Mouse (Mus musculus) subcutaneous adipose tissue, adult 2 months (tissue): ENCODE results near the gene Supt5. TPM values are rescaled to one million over a fixed set of nuclear protein-coding genes. Genes with fewer than 3 reads are reported as not detected.

Experiments
- polyA plus RNA-seq: library from polyadenylated mRNA; depleted of rRNA; stranded (reverse); fragments of >200 nt; gene quantifications from 2 replicates; pipeline ENCODE4 v1.2.3, GENCODE M21; 2012; ENCODE audit warnings: low replicate concordance; rRNA removed

Gene Supt5
- polyA plus RNA-seq: 92.2 and 125 TPM in 2 replicates

DNA sequence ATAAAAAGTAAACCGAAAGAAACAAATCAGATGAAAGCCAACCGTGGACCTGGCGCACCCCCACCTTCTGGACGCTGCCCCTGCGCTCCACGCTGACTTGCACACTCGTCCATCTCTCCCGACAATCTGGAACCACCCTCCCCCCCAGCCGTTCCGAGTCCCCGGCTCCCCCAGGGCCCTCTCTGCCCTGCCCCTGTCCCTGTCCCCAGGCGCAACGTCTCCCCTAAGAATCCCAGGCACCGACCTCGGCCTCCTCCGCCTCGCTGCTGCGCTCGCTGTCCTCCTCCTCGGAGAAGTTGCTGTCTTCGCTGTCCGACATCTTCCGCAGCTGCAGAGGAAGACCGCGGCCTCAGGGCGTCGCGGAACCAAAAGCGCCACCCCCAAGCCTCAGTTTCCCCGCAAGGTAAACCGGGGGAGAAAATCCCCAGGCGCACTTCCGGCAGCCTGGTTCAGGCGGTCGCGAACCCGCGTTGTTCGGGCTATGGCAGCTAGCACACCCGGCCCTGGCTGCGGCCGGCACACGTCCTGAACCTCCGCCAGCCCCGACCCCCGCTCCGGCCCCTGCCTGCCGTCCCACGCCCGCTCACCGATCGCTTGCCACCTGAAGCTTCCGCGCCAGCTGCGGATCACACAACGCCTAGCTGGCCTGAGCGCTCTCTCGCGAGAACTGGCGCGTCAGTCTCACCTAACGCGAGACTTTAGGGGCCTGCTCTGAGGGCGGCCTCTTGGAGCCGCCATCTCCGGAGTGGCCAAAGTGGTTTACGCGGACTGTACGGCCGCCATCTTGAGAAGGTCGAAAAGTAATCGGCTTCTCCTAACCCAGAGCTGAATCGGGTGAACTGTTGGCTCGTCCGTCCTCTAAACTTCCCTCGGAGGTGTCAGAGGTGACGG lies at the start of gene Supt5:
Gene Supt5 (minus strand): TSS at position 639 of the 891 bp plus-strand sequence.

DNA sequence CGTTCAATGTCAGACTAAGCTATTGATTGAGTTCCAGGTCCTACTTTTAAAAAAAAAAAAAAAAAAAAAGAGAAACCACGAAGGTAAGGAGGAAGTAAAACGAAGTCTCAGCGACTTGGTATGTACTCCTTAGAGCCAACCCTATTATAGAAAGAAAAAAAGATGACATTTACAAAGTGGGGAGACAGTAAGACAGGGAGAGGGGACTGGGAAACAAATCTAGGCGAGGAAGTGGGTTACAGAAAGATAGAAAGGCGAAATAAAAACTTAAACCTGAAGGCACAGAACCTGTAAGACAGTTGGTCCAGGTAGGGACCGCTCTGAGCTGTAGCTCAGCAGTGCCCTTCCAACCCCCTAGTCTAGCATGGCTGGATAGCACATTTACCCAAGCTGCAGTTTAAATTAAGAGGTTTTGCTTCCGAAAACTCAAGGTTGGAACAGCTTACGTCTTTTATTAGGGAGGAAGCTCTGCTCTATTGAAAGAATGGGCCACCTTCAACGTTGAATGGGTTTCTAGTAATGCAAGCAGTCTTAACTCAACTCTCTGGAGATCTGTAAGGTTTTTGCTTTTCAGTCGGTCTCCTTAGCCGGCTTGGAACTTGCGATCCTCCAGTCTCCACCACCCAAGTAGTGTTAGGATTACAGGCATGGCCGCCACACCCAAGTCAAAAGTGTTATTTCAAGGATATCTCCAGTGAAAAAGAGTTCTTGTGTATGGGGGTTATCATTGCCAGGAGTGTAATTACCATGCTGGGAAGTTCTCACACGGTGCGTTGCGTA lies 41.9 kb upstream of the Supt5 start, which contains the start of gene Zfp36:
Gene Zfp36 (minus strand): TSS at position 17 of the 780 bp plus-strand sequence.

GRCm38 (mm10) chr7:28372251-28373108 lies 33.9 kb upstream of the Supt5 start, which contains the start of gene Plekhg2:
Gene Plekhg2, minus strand, starts transcription at chr7:28372599.

GRCm38 (mm10) chr7:28350155-28350883 lies 11.8 kb upstream of the Supt5 start, which contains the start of gene Rps16:
Gene Rps16, plus strand, starts transcription at chr7:28350652.

GRCm38 (mm10) chr7:28311926-28312543 lies 26.5 kb downstream of the Supt5 start, which contains the start of gene Timm50:
Gene Timm50, minus strand, starts transcription at chr7:28312072.

GRCm38 (mm10) chr7:28301616-28302433 lies 36.7 kb downstream of the Supt5 start, which contains the start of gene Dll3:
Gene Dll3, minus strand, starts transcription at chr7:28302238.

DNA sequence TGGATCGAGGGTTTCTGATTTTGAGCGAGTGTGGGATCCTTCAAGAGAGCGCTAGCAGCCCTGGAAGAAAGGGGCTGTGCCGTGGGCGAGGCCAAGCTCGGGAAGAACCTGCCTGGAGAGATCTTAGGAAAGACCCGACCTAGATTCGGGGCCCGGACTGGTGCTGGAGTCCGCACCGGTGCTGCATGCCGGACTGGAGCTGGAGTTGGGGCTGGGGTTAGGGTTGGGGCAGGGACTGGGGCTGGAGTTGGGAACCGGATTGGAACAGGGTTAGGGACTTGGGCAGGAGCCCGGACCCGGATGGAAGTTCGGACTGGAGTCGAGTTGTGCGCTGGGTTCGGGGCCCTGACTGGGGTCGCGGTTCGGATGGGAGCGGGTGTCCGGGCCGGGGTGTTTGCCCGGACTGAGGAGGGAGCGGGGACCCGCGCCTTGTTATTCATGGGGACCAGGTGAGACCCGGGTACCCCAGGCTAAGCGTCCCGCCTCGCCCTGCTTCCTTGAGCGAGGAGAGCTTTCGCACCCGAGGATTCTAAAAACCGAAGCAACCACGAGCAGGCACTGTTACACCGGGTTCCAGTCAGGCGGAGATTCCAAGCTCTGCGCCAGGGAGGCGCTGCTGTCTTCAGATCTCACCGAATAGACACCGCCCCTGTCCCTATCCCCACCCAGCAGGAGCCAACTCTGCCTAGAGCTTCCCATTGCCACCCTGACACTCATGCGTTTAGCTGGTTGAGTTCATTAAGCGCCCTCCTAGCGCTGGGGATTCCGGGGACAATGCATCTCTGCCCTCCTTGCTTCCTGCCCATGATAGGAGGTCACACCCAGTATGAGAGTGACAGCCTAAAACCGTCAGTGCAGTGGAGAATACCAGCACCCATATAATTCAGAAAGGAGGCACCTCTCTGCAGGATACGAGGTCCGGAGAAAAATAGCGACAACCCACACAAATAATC lies 47.6 kb downstream of the Supt5 start, which contains the start of gene Selenov:
Gene Selenov (minus strand): TSS at position 549 of the 953 bp plus-strand sequence.

DNA sequence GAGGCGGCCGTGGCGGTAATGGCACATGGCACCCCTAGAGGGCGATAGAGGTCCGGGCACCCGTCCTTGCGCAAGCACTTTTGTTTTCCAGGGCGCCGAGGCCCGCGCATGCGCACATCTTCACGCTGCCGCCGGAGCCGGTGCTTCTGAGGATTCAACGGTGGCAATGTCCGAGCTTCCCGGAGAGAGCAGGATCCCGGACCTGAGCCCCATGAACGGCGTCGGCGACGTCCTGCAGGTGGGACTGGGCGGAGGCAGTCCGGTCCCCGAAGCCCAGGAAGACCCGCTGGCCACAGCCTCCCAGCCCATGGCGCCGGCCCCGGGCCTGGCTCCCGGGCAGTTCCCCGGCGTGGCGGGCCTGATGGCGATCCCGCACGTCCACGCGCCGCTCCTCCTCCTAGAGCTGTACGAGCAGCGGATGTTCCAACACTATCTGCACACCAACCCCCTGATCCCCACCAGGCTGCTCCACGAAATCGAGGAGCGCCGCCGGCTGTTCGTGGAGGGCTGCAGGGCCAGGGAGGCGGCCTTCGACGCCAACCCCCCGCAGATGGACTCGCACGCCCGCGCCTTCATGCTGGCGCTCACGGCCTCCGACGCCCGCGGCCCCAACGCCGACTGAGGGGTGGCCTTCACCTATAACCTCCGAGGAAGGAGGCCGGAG lies 60.8 kb downstream of the Supt5 start, which contains the start of gene Eid2b:
Gene Eid2b (plus strand): TSS at position 125 of the 664 bp plus-strand sequence.

GRCm38 (mm10) chr7:28267129-28268041 lies 71.2 kb downstream of the Supt5 start, which contains the start of gene Eid2:
Gene Eid2, plus strand, starts transcription at chr7:28267881.

Other genes with a start within 250 kb of the Supt5 start
- 0.08 and 0.11 TPM in 2 replicates for gene 9530053A07Rik, start 209.3 kb downstream of the Supt5 start, polyA plus RNA-seq
- 25.8 and 84.3 TPM in 2 replicates for gene Fbl, start 169.0 kb downstream of the Supt5 start, polyA plus RNA-seq
- 41.7 and 43.4 TPM in 2 replicates for gene Dyrk1b, start 159.3 kb downstream of the Supt5 start, polyA plus RNA-seq
- 4.6 and 9.1 TPM in 2 replicates for gene Eid2, start 70.9 kb downstream of the Supt5 start, polyA plus RNA-seq
- gene Eid2b, start 61.0 kb downstream of the Supt5 start, polyA plus RNA-seq: 6.6 and 12.9 TPM in 2 replicates
- gene Selenov, start 47.6 kb downstream of the Supt5 start, polyA plus RNA-seq: 0.14 and 0.33 TPM in 2 replicates
- gene Dll3, start 36.5 kb downstream of the Supt5 start, polyA plus RNA-seq: 0.04 and 0.36 TPM in 2 replicates
- 112 and 113 TPM in 2 replicates for gene Timm50, start 26.7 kb downstream of the Supt5 start, polyA plus RNA-seq
- gene Rps16, start 11.9 kb upstream of the Supt5 start, polyA plus RNA-seq: 520 and 1,161 TPM in 2 replicates
- gene Plekhg2, start 33.9 kb upstream of the Supt5 start, polyA plus RNA-seq: 27.6 and 51.9 TPM in 2 replicates
- 35.4 and 86.7 TPM in 2 replicates for gene Zfp36, start 41.5 kb upstream of the Supt5 start, polyA plus RNA-seq
- gene Med29, start 54.0 kb upstream of the Supt5 start, polyA plus RNA-seq: 55.0 and 56.9 TPM in 2 replicates
- gene Paf1, start 54.2 kb upstream of the Supt5 start, polyA plus RNA-seq: 75.4 and 88.0 TPM in 2 replicates
- 9.9 and 15.1 TPM in 2 replicates for gene Gmfg, start 98.7 kb upstream of the Supt5 start, polyA plus RNA-seq
- 3.1 and 12.7 TPM in 2 replicates for gene Lrfn1, start 113.2 kb upstream of the Supt5 start, polyA plus RNA-seq
- gene Ifnl2, start 171.7 kb upstream of the Supt5 start, polyA plus RNA-seq: not detected in 2 replicates
- not detected in 2 replicates for gene Ifnl3, start 184.1 kb upstream of the Supt5 start, polyA plus RNA-seq
- gene Sycn, start 202.1 kb upstream of the Supt5 start, polyA plus RNA-seq: 0.76 and 0.83 TPM in 2 replicates
- 0.11 TPM in 1 of 2 replicates, not detected in the other for gene Nccrp1, start 208.5 kb upstream of the Supt5 start, polyA plus RNA-seq